Mouse (Mus musculus) kidney, embryonic 14.5 days (tissue): ENCODE measurements around the gene Basp1. TPM values are rescaled to one million over a fixed set of nuclear protein-coding genes. Genes with fewer than 3 reads are reported as not detected.

Experiments used
- ATAC-seq: fragments of 200-750 bp; cut with Nextera tagmentation; 2 replicates; pipeline ENCODE4 v1.8.0; 2017; ENCODE audit warnings: moderate number of reproducible peaks, mild to moderate bottlenecking, moderate TSS enrichment, moderate library complexity; ENCODE audit not compliant: low FRiP score, low TSS enrichment
- H3K27ac ChIP-seq: fragments of 300-500 bp; sonication (generic); 2 replicates; pipeline ENCODE4 v1.5.1; 2014; ENCODE audit warnings: low read depth, mild to moderate bottlenecking, low read length, moderate library complexity, mixed read lengths
- H3K27me3 ChIP-seq: fragments of 300-500 bp; sonication (generic); 2 replicates; pipeline ENCODE4 v1.6.1; 2014; ENCODE audit warnings: mild to moderate bottlenecking, low read length; ENCODE audit not compliant: control insufficient read depth, insufficient read depth
- H3K36me3 ChIP-seq: fragments of 300-500 bp; sonication (generic); 2 replicates; pipeline ENCODE4 v1.6.1; 2014; ENCODE audit warnings: low read length, mixed read lengths; ENCODE audit not compliant: control insufficient read depth, insufficient read depth
- H3K4me1 ChIP-seq: fragments of 300-500 bp; sonication (generic); 2 replicates; pipeline ENCODE4 v1.6.1; 2014; ENCODE audit warnings: low read length, mixed read lengths; ENCODE audit not compliant: control insufficient read depth, insufficient read depth
- H3K4me2 ChIP-seq: fragments of 300-500 bp; sonication (generic); replicated peaks from 2 replicates; pipeline ENCODE4 v1.6.1; 2014; ENCODE audit warnings: low read depth, mild to moderate bottlenecking, low read length
- H3K4me3 ChIP-seq: fragments of 300-500 bp; sonication (generic); 2 replicates; pipeline ENCODE4 v1.5.1; 2014; ENCODE audit warnings: mild to moderate bottlenecking, low read length
- H3K9ac ChIP-seq: fragments of 300-500 bp; sonication (generic); 2 replicates; pipeline ENCODE4 v1.6.1; 2014; ENCODE audit warnings: low read depth, mild to moderate bottlenecking, low read length, moderate library complexity
- H3K9me3 ChIP-seq: fragments of 300-500 bp; sonication (generic); 2 replicates; pipeline ENCODE4 v1.6.1; 2016; ENCODE audit warnings: low read length; ENCODE audit not compliant: control insufficient read depth
- WGBS: fragments of 180-500 bp; shearing (Covaris S2); extraction: QIAGEN DNeasy Blood & Tissue Kit; methylation state at CpG from one replicate; pipeline ENCODE4 v1.1.7; 2014; 5-methylcytosine and 5-hydroxymethylcytosine counted together
- polyA plus RNA-seq: library from polyadenylated mRNA; unstranded; fragments of >200 nt; fragmentation: Nextera tagmentation; extraction: Ambion mirVana; gene quantifications from 2 replicates; pipeline ENCODE4 v1.2.1, GENCODE M21; 2014

The Basp1 gene
- polyA plus RNA-seq, 1 experiment from 2014 or later: 23.4 TPM

GRCm38 (mm10) chr15:25412171-25412641 is 1.4 kb downstream of the Basp1 start:
- H3K9me3 ChIP-seq: no peaks in the 10 kb centered on the region
- under 1% methylated on average over 25 of the region's 25 CpGs for WGBS
- peak overlapping the region; percentile 79 for H3K4me2 ChIP-seq
- peak overlapping the region; percentile 84 for H3K4me3 ChIP-seq
- no peaks in the 10 kb centered on the region for H3K27me3 ChIP-seq
- no peaks in the 10 kb centered on the region for H3K36me3 ChIP-seq
- peak overlapping the region; percentile 94 for H3K9ac ChIP-seq
- peak overlapping the region; percentile 92 for H3K27ac ChIP-seq
- H3K4me1 ChIP-seq: peaks cover 2% of the 10 kb centered on the region; the same call in 1 of the 2 replicates
- peak; percentile 70 for ATAC-seq

- peak overlapping the region; percentile 84 for H3K4me3 ChIP-seq
- peak overlapping the region; percentile 94; the same call in 1 of the 2 replicates for H3K9ac ChIP-seq
- peak overlapping the region; percentile 79 for H3K4me2 ChIP-seq
- H3K27ac ChIP-seq: peak overlapping the region; percentile 92
- H3K36me3 ChIP-seq: no peaks in the 10 kb centered on the region
- H3K4me1 ChIP-seq: peaks cover 2% of the 10 kb centered on the region; the same call in 1 of the 2 replicates
- no peaks in the 10 kb centered on the region for H3K27me3 ChIP-seq
- WGBS: 40% methylated on average over 7 of the region's 7 CpGs
- ATAC-seq: no peak
- no peaks in the 10 kb centered on the region for H3K9me3 ChIP-seq
Observed at GRCm38 (mm10) chr15:25411461-25411860, 2.1 kb downstream of the Basp1 start.

GRCm38 (mm10) chr15:25405926-25406325 is 7.6 kb downstream of the Basp1 start:
- WGBS: 91% methylated on average over 5 of the region's 5 CpGs
- Histone ChIP-seq H3K36me3 (no peaks in the 10 kb centered on the region; the same call in 1 of the 2 replicates), H3K4me2 (no peak overlapping the region), H3K9me3 (no peaks in the 10 kb centered on the region), H3K4me1 (no peaks in the 10 kb centered on the region), H3K27ac (no peak overlapping the region), H3K27me3 (no peaks in the 10 kb centered on the region), H3K4me3 (no peak overlapping the region), H3K9ac (no peak overlapping the region)
- no peak for ATAC-seq

- Histone ChIP-seq H3K27ac (no peak overlapping the region), H3K9ac (no peak overlapping the region), H3K4me2 (no peak overlapping the region), H3K4me3 (no peak overlapping the region), H3K27me3 (no peaks in the 10 kb centered on the region), H3K4me1 (no peaks in the 10 kb centered on the region), H3K36me3 (no peaks in the 10 kb centered on the region; the same call in 1 of the 2 replicates), H3K9me3 (no peaks in the 10 kb centered on the region)
- 96% methylated on average over 7 of the region's 7 CpGs for WGBS
- no peak for ATAC-seq
Observed at GRCm38 (mm10) chr15:25403879-25404278, 9.7 kb downstream of the Basp1 start.

GRCm38 (mm10) chr15:25402001-25402400 is 11.6 kb downstream of the Basp1 start:
- no peaks in the 10 kb centered on the region; the same call in 1 of the 2 replicates for H3K36me3 ChIP-seq
- 79% methylated on average over 3 of the region's 3 CpGs for WGBS
- no peak overlapping the region for H3K4me3 ChIP-seq
- no peaks in the 10 kb centered on the region for H3K9me3 ChIP-seq
- no peak overlapping the region for H3K9ac ChIP-seq
- no peak overlapping the region for H3K27ac ChIP-seq
- no peak for ATAC-seq
- H3K27me3 ChIP-seq: no peaks in the 10 kb centered on the region
- no peak overlapping the region for H3K4me2 ChIP-seq
- H3K4me1 ChIP-seq: no peaks in the 10 kb centered on the region

DNA sequence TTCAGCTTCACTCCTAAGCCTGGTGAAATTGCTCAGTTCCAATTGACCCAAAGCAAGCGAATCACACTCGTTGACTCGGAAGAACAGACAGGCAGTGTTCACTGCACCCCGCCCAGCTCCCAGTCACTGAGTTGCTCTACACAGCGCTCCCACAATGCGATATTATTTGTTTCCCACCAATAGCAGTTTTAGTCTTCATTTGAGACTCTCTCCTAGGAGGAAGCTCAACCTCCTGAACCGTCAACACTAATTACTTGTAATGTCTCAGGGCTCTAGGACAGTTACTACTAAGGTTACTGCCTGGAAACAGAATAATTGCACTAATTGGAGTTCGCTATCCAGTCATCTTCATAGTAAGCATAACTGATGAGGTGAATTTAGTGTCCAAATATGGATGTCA is 13.3 kb downstream of the Basp1 start:
- Histone ChIP-seq H3K27ac (no peak overlapping the region), H3K36me3 (no peaks in the 10 kb centered on the region; the same call in 1 of the 2 replicates), H3K4me3 (no peak overlapping the region), H3K9me3 (no peaks in the 10 kb centered on the region), H3K9ac (no peak overlapping the region), H3K27me3 (no peaks in the 10 kb centered on the region), H3K4me1 (no peaks in the 10 kb centered on the region), H3K4me2 (no peak overlapping the region)
- ATAC-seq: no peak
- 89% methylated on average over 8 of the region's 8 CpGs for WGBS

GRCm38 (mm10) chr15:25395912-25396590 is 17.5 kb downstream of the Basp1 start:
- no peaks in the 10 kb centered on the region for H3K9me3 ChIP-seq
- WGBS: 53% methylated on average over 9 of the region's 9 CpGs
- no peaks in the 10 kb centered on the region; the same call in 1 of the 2 replicates for H3K36me3 ChIP-seq
- H3K4me3 ChIP-seq: no peak overlapping the region
- ATAC-seq: no peak
- H3K9ac ChIP-seq: no peak overlapping the region
- no peaks in the 10 kb centered on the region for H3K27me3 ChIP-seq
- H3K4me1 ChIP-seq: no peaks in the 10 kb centered on the region
- H3K27ac ChIP-seq: no peak overlapping the region
- no peak overlapping the region for H3K4me2 ChIP-seq

GRCm38 (mm10) chr15:25392525-25393099 is 21.0 kb downstream of the Basp1 start:
- no peaks in the 10 kb centered on the region for H3K9me3 ChIP-seq
- ATAC-seq: no peak
- no peaks in the 10 kb centered on the region for H3K27me3 ChIP-seq
- peaks cover 6% of the 10 kb centered on the region; the same call in 1 of the 2 replicates for H3K36me3 ChIP-seq
- H3K4me1 ChIP-seq: no peaks in the 10 kb centered on the region
- no peak overlapping the region for H3K9ac ChIP-seq
- no peak overlapping the region for H3K4me2 ChIP-seq
- H3K4me3 ChIP-seq: no peak overlapping the region
- WGBS: 56% methylated on average over 4 of the region's 4 CpGs
- H3K27ac ChIP-seq: no peak overlapping the region

DNA sequence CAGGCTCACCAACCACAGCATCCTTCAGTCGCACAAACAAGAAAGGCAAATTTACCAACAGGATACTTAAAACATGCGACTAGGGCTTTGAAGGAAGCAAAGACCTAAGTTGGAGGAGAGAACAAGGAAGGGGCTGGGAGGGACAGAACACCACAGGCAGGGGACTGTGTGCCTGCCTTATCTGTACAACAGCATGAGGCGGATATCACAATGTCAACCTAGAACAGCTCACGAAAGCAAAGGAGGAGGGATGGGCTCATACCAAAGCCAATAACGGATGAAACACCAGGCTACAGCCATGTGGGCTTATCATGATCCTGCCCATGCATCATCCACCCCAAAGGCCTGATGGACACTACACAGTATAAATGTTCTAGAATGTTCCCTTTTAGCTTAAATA is 22.4 kb downstream of the Basp1 start:
- no peak overlapping the region for H3K9ac ChIP-seq
- H3K4me1 ChIP-seq: no peaks in the 10 kb centered on the region
- no peak overlapping the region for H3K4me3 ChIP-seq
- no peak overlapping the region for H3K27ac ChIP-seq
- no peak overlapping the region for H3K4me2 ChIP-seq
- peaks cover 6% of the 10 kb centered on the region; the same call in 1 of the 2 replicates for H3K36me3 ChIP-seq
- 87% methylated on average over 5 of the region's 5 CpGs for WGBS
- H3K27me3 ChIP-seq: no peaks in the 10 kb centered on the region
- no peak for ATAC-seq
- H3K9me3 ChIP-seq: no peaks in the 10 kb centered on the region
